Mouse (Mus musculus): ENCODE measurements at regions not wholly inside any gene's neighbourhood (a gene's known extent, or its start where the extent isn't known, plus 50 kb on each side); places are given as distances from the start of the nearest gene placed in this dataset.

GRCm38 (mm10) chr13:112044372-112044771 is 235.6 kb upstream of the Map3k1 start:
- WGBS = 87% methylated on average over 5 of the region's 5 CpGs
- Histone ChIP-seq H3K27ac (ENCODE audit: low read depth, low read length) (no peak overlapping the region), H3K27me3 (replicated peaks; ENCODE audit: control insufficient read depth, insufficient read depth, low read length) (no peaks in the 10 kb centered on the region), H3K4me3 (ENCODE audit: low read length) (no peak overlapping the region), H3K36me3 (ENCODE audit: control insufficient read depth, insufficient read depth, low read length) (no peaks in the 10 kb centered on the region), H3K9me3 (ENCODE audit: control insufficient read depth, low read length) (0 out of 2 replicates have a peak, but pooled peaks cover 2% of the 10 kb centered on the region), H3K4me2 (ENCODE audit: low read length) (no peak overlapping the region), H3K4me1 (ENCODE audit: control insufficient read depth, insufficient read depth, low read depth, low read length) (no peaks in the 10 kb centered on the region), H3K9ac (ENCODE audit: low read depth, low read length) (no peak overlapping the region)
- no peak for ATAC-seq

- Histone ChIP-seq H3K27ac (ENCODE audit: low read depth, low read length) (no peak overlapping the region), H3K9me3 (ENCODE audit: control insufficient read depth, low read length) (0 out of 2 replicates have a peak, but pooled peaks cover 2% of the 10 kb centered on the region), H3K4me3 (ENCODE audit: low read length) (no peak overlapping the region), H3K36me3 (ENCODE audit: control insufficient read depth, insufficient read depth, low read length) (no peaks in the 10 kb centered on the region), H3K4me2 (ENCODE audit: low read length) (no peak overlapping the region), H3K9ac (ENCODE audit: low read depth, low read length) (no peak overlapping the region), H3K4me1 (ENCODE audit: control insufficient read depth, insufficient read depth, low read depth, low read length) (no peaks in the 10 kb centered on the region), H3K27me3 (replicated peaks; ENCODE audit: control insufficient read depth, insufficient read depth, low read length) (no peaks in the 10 kb centered on the region)
- ATAC-seq = no peak
- 86% methylated on average over 15 of the region's 15 CpGs for WGBS
Measured at GRCm38 (mm10) chr13:112046247-112047211, 237.7 kb upstream of the Map3k1 start.

- no peak for ATAC-seq
- 76% methylated on average over 3 of the region's 3 CpGs for WGBS
Measured at GRCm38 (mm10) chr13:112047408-112047807, 238.6 kb upstream of the Map3k1 start.

GRCm38 (mm10) chr13:112047874-112048273 is 239.1 kb upstream of the Map3k1 start:
- no peak overlapping the region for H3K27ac ChIP-seq (ENCODE audit: low read depth, low read length)
- ATAC-seq = no peak
- no peaks in the 10 kb centered on the region for H3K36me3 ChIP-seq (ENCODE audit: control insufficient read depth, insufficient read depth, low read length)
- 75% methylated on average over 13 of the region's 13 CpGs for WGBS
- H3K27me3 ChIP-seq (replicated peaks; ENCODE audit: control insufficient read depth, insufficient read depth, low read length) = no peaks in the 10 kb centered on the region
- H3K9me3 ChIP-seq (ENCODE audit: control insufficient read depth, low read length) = 0 out of 2 replicates have a peak, but pooled peaks cover 1% of the 10 kb centered on the region
- H3K4me1 ChIP-seq (ENCODE audit: control insufficient read depth, insufficient read depth, low read depth, low read length) = no peaks in the 10 kb centered on the region
- no peak overlapping the region for H3K9ac ChIP-seq (ENCODE audit: low read depth, low read length)
- no peak overlapping the region for H3K4me2 ChIP-seq (ENCODE audit: low read length)
- H3K4me3 ChIP-seq (ENCODE audit: low read length) = no peak overlapping the region

More at GRCm38 (mm10) chr13:112047408-112047807, 238.6 kb upstream of the Map3k1 start:
- Histone ChIP-seq H3K4me2 (ENCODE audit: low read length) (no peak overlapping the region), H3K9ac (ENCODE audit: low read depth, low read length) (no peak overlapping the region), H3K36me3 (ENCODE audit: control insufficient read depth, insufficient read depth, low read length) (no peaks in the 10 kb centered on the region), H3K9me3 (ENCODE audit: control insufficient read depth, low read length) (0 out of 2 replicates have a peak, but pooled peaks cover 2% of the 10 kb centered on the region), H3K27ac (ENCODE audit: low read depth, low read length) (no peak overlapping the region), H3K4me1 (ENCODE audit: control insufficient read depth, insufficient read depth, low read depth, low read length) (no peaks in the 10 kb centered on the region), H3K4me3 (ENCODE audit: low read length) (no peak overlapping the region), H3K27me3 (replicated peaks; ENCODE audit: control insufficient read depth, insufficient read depth, low read length) (no peaks in the 10 kb centered on the region)

- ATAC-seq = no peak
- 91% methylated on average over 6 of the region's 6 CpGs for WGBS
- H3K27ac ChIP-seq (ENCODE audit: low read depth, low read length) = no peak overlapping the region
Measured at GRCm38 (mm10) chr13:112048327-112048726, 239.5 kb upstream of the Map3k1 start.

GRCm38 (mm10) chr13:112050892-112051291 is 237.4 kb upstream of the Ankrd55 start:
- H3K9ac ChIP-seq (ENCODE audit: low read depth, low read length) = no peak overlapping the region
- no peak for ATAC-seq
- H3K4me3 ChIP-seq (ENCODE audit: low read length) = no peak overlapping the region
- H3K4me2 ChIP-seq (ENCODE audit: low read length) = no peak overlapping the region
- no peaks in the 10 kb centered on the region for H3K27me3 ChIP-seq (replicated peaks; ENCODE audit: control insufficient read depth, insufficient read depth, low read length)
- no peaks in the 10 kb centered on the region for H3K4me1 ChIP-seq (ENCODE audit: control insufficient read depth, insufficient read depth, low read depth, low read length)
- WGBS = 86% methylated on average over 11 of the region's 11 CpGs
- H3K27ac ChIP-seq (ENCODE audit: low read depth, low read length) = no peak overlapping the region
- no peaks in the 10 kb centered on the region for H3K9me3 ChIP-seq (ENCODE audit: control insufficient read depth, low read length)
- no peaks in the 10 kb centered on the region for H3K36me3 ChIP-seq (ENCODE audit: control insufficient read depth, insufficient read depth, low read length)

More at GRCm38 (mm10) chr13:112048327-112048726, 239.5 kb upstream of the Map3k1 start:
- Histone ChIP-seq H3K4me2 (ENCODE audit: low read length) (no peak overlapping the region), H3K36me3 (ENCODE audit: control insufficient read depth, insufficient read depth, low read length) (no peaks in the 10 kb centered on the region), H3K27me3 (replicated peaks; ENCODE audit: control insufficient read depth, insufficient read depth, low read length) (no peaks in the 10 kb centered on the region), H3K4me1 (ENCODE audit: control insufficient read depth, insufficient read depth, low read depth, low read length) (no peaks in the 10 kb centered on the region), H3K4me3 (ENCODE audit: low read length) (no peak overlapping the region), H3K9ac (ENCODE audit: low read depth, low read length) (no peak overlapping the region), H3K9me3 (ENCODE audit: control insufficient read depth, low read length) (no peaks in the 10 kb centered on the region)

- Histone ChIP-seq H3K9ac (ENCODE audit: low read depth, low read length) (no peak overlapping the region), H3K4me1 (ENCODE audit: control insufficient read depth, insufficient read depth, low read depth, low read length) (no peaks in the 10 kb centered on the region), H3K4me3 (ENCODE audit: low read length) (no peak overlapping the region), H3K27me3 (replicated peaks; ENCODE audit: control insufficient read depth, insufficient read depth, low read length) (no peaks in the 10 kb centered on the region), H3K9me3 (ENCODE audit: control insufficient read depth, low read length) (no peaks in the 10 kb centered on the region), H3K27ac (ENCODE audit: low read depth, low read length) (no peak overlapping the region), H3K36me3 (ENCODE audit: control insufficient read depth, insufficient read depth, low read length) (no peaks in the 10 kb centered on the region), H3K4me2 (ENCODE audit: low read length) (no peak overlapping the region)
- no peak for ATAC-seq
- WGBS = 84% methylated on average over 3 of the region's 3 CpGs
Measured at GRCm38 (mm10) chr13:112052011-112052410, 236.2 kb upstream of the Ankrd55 start.

- Histone ChIP-seq H3K4me3 (ENCODE audit: low read length) (no peak overlapping the region), H3K4me2 (ENCODE audit: low read length) (no peak overlapping the region), H3K27ac (ENCODE audit: low read depth, low read length) (no peak overlapping the region), H3K9me3 (ENCODE audit: control insufficient read depth, low read length) (no peaks in the 10 kb centered on the region), H3K27me3 (replicated peaks; ENCODE audit: control insufficient read depth, insufficient read depth, low read length) (no peaks in the 10 kb centered on the region), H3K4me1 (ENCODE audit: control insufficient read depth, insufficient read depth, low read depth, low read length) (no peaks in the 10 kb centered on the region), H3K9ac (ENCODE audit: low read depth, low read length) (no peak overlapping the region), H3K36me3 (ENCODE audit: control insufficient read depth, insufficient read depth, low read length) (no peaks in the 10 kb centered on the region)
- WGBS = 90% methylated on average over 3 of the region's 3 CpGs
- ATAC-seq = no peak
Measured at GRCm38 (mm10) chr13:112052456-112052855, 235.8 kb upstream of the Ankrd55 start.

- H3K4me2 ChIP-seq (ENCODE audit: low read length) = no peak overlapping the region
- H3K27me3 ChIP-seq (replicated peaks; ENCODE audit: control insufficient read depth, insufficient read depth, low read length) = no peaks in the 10 kb centered on the region
- ATAC-seq = no peak
- H3K4me3 ChIP-seq (ENCODE audit: low read length) = no peak overlapping the region
- H3K36me3 ChIP-seq (ENCODE audit: control insufficient read depth, insufficient read depth, low read length) = no peaks in the 10 kb centered on the region
- H3K27ac ChIP-seq (ENCODE audit: low read depth, low read length) = no peak overlapping the region
- H3K4me1 ChIP-seq (ENCODE audit: control insufficient read depth, insufficient read depth, low read depth, low read length) = no peaks in the 10 kb centered on the region
- no peak overlapping the region for H3K9ac ChIP-seq (ENCODE audit: low read depth, low read length)
- H3K9me3 ChIP-seq (ENCODE audit: control insufficient read depth, low read length) = no peaks in the 10 kb centered on the region
- 78% methylated on average over 6 of the region's 6 CpGs for WGBS
Measured at GRCm38 (mm10) chr13:112054879-112055371, 233.3 kb upstream of the Ankrd55 start.
